In the genomic region with DNA sequence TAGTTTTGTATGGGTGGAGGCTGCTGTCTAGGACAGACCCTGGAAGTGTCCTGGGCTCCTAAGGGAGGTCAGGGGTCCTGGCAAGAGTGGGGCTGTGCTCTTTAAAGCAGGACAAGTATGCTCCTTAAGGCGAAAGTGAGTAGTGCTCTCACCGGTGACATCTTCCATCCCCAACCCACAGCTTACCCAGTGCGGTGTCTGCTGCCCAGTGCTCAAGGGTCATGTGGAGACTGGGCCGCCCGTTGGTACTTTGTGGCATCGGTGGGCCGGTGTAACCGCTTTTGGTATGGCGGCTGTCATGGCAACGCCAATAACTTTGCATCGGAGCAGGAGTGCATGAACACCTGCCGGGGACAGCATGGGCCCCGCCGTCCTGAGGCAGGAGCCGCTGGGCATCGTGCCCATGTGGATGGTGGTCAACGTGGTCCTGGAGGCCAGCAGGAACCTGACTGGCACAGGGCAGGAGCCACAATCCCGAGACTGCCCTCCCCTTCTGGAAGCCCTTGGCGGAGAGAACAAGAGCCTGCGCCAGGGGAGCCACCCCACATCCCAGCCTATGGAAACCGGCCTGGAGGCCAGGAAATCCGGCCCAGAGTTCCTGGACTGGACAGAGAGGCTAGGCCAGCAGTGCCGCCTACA, we compare ENCODE assay signal across 19 mouse cellular contexts. TPM values are rescaled to one million over a fixed set of nuclear protein-coding genes. Genes with fewer than 3 reads are reported as not detected.
DNase-seq lines count a peak whose midpoint lies in the region; ATAC-seq lines count a peak whose summit lies in the region.
"Had no signal": no experiment of that assay in that cellular context is flagged by ENCODE, and none has a peak within 500 bp of the region (broad histone marks: within the 10 kb centered on the region; RNA-seq: fewer than 3 reads in every experiment).

No protein-coding gene starts in this region.

- H3K27me3 ChIP-seq in hindbrain, embryonic 15.5 days: no peaks in the 10 kb centered on the region
- H3K27me3 ChIP-seq in hindbrain, embryonic 12.5 days: no peaks in the 10 kb centered on the region
- no peaks in the 10 kb centered on the region for H3K27me3 ChIP-seq in limb, embryonic 13.5 days
- H3K27me3 ChIP-seq in limb, embryonic 10.5 days (ENCODE audit: low read depth, poor library complexity, severe bottlenecking): no peaks in the 10 kb centered on the region
- H3K27me3 ChIP-seq: embryonic facial prominence, embryonic 12.5 days; forebrain, embryonic 13.5 days; midbrain, embryonic 15.5 days; neural tube, embryonic 15.5 days had no signal

- no peaks in the 10 kb centered on the region for H3K4me1 ChIP-seq in hindbrain, embryonic 15.5 days (replicated peaks)
- H3K4me1 ChIP-seq in hindbrain, embryonic 12.5 days: peaks cover 13% of the 10 kb centered on the region; the same call in 1 of the 2 replicates
- no peaks in the 10 kb centered on the region for H3K4me1 ChIP-seq in limb, embryonic 13.5 days
- H3K4me1 ChIP-seq in limb, embryonic 10.5 days: 0 out of 2 replicates have a peak, but pooled peaks cover 4% of the 10 kb centered on the region
- H3K4me1 ChIP-seq: embryonic facial prominence, embryonic 12.5 days; midbrain, embryonic 15.5 days had no signal

- H3K36me3 ChIP-seq in hindbrain, embryonic 15.5 days: no peaks in the 10 kb centered on the region
- no peaks in the 10 kb centered on the region for H3K36me3 ChIP-seq in hindbrain, embryonic 12.5 days
- H3K36me3 ChIP-seq in limb, embryonic 13.5 days: no peaks in the 10 kb centered on the region
- no peaks in the 10 kb centered on the region for H3K36me3 ChIP-seq in limb, embryonic 10.5 days
- H3K36me3 ChIP-seq: embryonic facial prominence, embryonic 12.5 days; heart, embryonic 10.5 days; midbrain, embryonic 15.5 days; neural tube, embryonic 15.5 days had no signal

- H3K9me3 ChIP-seq in hindbrain, embryonic 15.5 days: no peaks in the 10 kb centered on the region
- no peaks in the 10 kb centered on the region for H3K9me3 ChIP-seq in hindbrain, embryonic 12.5 days (replicated peaks)
- H3K9me3 ChIP-seq in limb, embryonic 13.5 days: no peaks in the 10 kb centered on the region
- no peaks in the 10 kb centered on the region for H3K9me3 ChIP-seq in limb, embryonic 10.5 days (replicated peaks)
- H3K9me3 ChIP-seq: embryonic facial prominence, embryonic 12.5 days; forebrain, embryonic 13.5 days; heart, embryonic 10.5 days; megakaryocyte, embryonic 14.5 days; midbrain, embryonic 15.5 days; neural tube, embryonic 15.5 days had no signal

- H3K4me3 ChIP-seq in hindbrain, embryonic 15.5 days: no peak overlapping the region
- no peak overlapping the region for H3K4me3 ChIP-seq in hindbrain, embryonic 12.5 days
- H3K4me3 ChIP-seq in limb, embryonic 13.5 days: no peak overlapping the region
- no peak overlapping the region for H3K4me3 ChIP-seq in limb, embryonic 10.5 days
- H3K4me3 ChIP-seq: embryonic facial prominence, embryonic 12.5 days; erythroblast, embryonic 14.5 days; forebrain, embryonic 13.5 days; heart, embryonic 10.5 days; megakaryocyte, embryonic 14.5 days; midbrain, embryonic 15.5 days; neural tube, embryonic 15.5 days had no signal

- no peak for DNase-seq in cerebellum, adult 9-10 months
- no peak for DNase-seq in limb, embryonic 10.5 days (ENCODE audit: low spot score)
- DNase-seq in cerebellum, postnatal 14 days: peak; percentile 80
- no peak for DNase-seq in urinary bladder, adult 18-20 months (ENCODE audit: low spot score in 2 of 2)
- DNase-seq: gastrocnemius, postnatal 10 days; kidney, adult 8-10 months; liver, postnatal 0 days; right cerebral cortex, postnatal 4 days had no signal

- 0 out of 2 replicates have a peak, but pooled peaks have one; percentile 20 for ATAC-seq in cerebellum, adult (ENCODE audit: insufficient number of reproducible peaks, low FRiP score, low TSS enrichment)
- peak; percentile 60; the same call in 1 of the 2 replicates for ATAC-seq in hindbrain, embryonic 15.5 days (ENCODE audit: low FRiP score, low read depth)
- ATAC-seq in hindbrain, embryonic 12.5 days (ENCODE audit: low FRiP score): no peak
- peak; percentile 5; the same call in 1 of the 2 replicates for ATAC-seq in limb, embryonic 13.5 days (ENCODE audit: low FRiP score, low read depth)
- ATAC-seq: forebrain, embryonic 13.5 days; liver, postnatal 0 days; midbrain, embryonic 15.5 days had no signal

- 61% methylated on average over 23 of the region's 23 CpGs for WGBS in hindbrain, embryonic 15.5 days
- 66% methylated on average over 23 of the region's 23 CpGs for WGBS in hindbrain, embryonic 12.5 days
- 70% methylated on average over 23 of the region's 23 CpGs for WGBS in limb, embryonic 13.5 days
- WGBS in limb, embryonic 10.5 days: 75% methylated on average over 23 of the region's 23 CpGs

- H3K9ac ChIP-seq in hindbrain, embryonic 15.5 days: no peak overlapping the region
- H3K9ac ChIP-seq in hindbrain, embryonic 12.5 days: no peak overlapping the region
- H3K9ac ChIP-seq in limb, embryonic 13.5 days: no peak overlapping the region
- H3K9ac ChIP-seq: embryonic facial prominence, embryonic 12.5 days; forebrain, embryonic 13.5 days; liver, postnatal 0 days; midbrain, embryonic 15.5 days; neural tube, embryonic 15.5 days had no signal

- no peak overlapping the region for H3K4me2 ChIP-seq in hindbrain, embryonic 15.5 days
- no peak overlapping the region for H3K4me2 ChIP-seq in hindbrain, embryonic 12.5 days (replicated peaks)
- no peak overlapping the region for H3K4me2 ChIP-seq in limb, embryonic 13.5 days (replicated peaks)
- H3K4me2 ChIP-seq: embryonic facial prominence, embryonic 12.5 days; forebrain, embryonic 13.5 days; midbrain, embryonic 15.5 days; neural tube, embryonic 15.5 days had no signal

- no peak overlapping the region for H3K27ac ChIP-seq in hindbrain, embryonic 15.5 days (replicated peaks)
- H3K27ac ChIP-seq in hindbrain, embryonic 12.5 days: no peak overlapping the region
- H3K27ac ChIP-seq in limb, embryonic 13.5 days: no peak overlapping the region
- H3K27ac ChIP-seq in limb, embryonic 10.5 days: no peak overlapping the region
- H3K27ac ChIP-seq: embryonic facial prominence, embryonic 12.5 days; forebrain, embryonic 13.5 days; heart, embryonic 10.5 days; midbrain, embryonic 15.5 days; neural tube, embryonic 15.5 days had no signal

RNA-seq across cellular contexts. Expression of gene Papln, which starts 18.3 kb away (rescaled TPM):
- 0.32 and 0.52 TPM in 2 replicates for polyA plus RNA-seq in hindbrain, embryonic 15.5 days (2015; fragmentation: Nextera tagmentation; extraction: Ambion mirVana)
- 0.10 and 0.26 TPM in 2 replicates for polyA plus RNA-seq in hindbrain, embryonic 12.5 days (2016; fragmentation: Nextera tagmentation; extraction: Ambion mirVana)
- polyA plus RNA-seq in limb, embryonic 13.5 days (2015; fragmentation: Nextera tagmentation; extraction: Ambion mirVana): 0.86 and 1.3 TPM in 2 replicates
- 0.11 TPM in 2 replicates for polyA plus RNA-seq in limb, embryonic 10.5 days (2016; fragmentation: Nextera tagmentation; extraction: Ambion mirVana)
- polyA plus RNA-seq: erythroblast, embryonic 14.5 days had no signal

Comparison
In these comparisons a context has a peak if more than half of its experiments do, and no peak if none do; other contexts are left out.
1. DNase-seq: peak in cerebellum, postnatal 14 days (2 of 2); none in cerebellum, adult 9-10 months (single experiment), limb, embryonic 10.5 days (single experiment) and urinary bladder, adult 18-20 months (0 of 2).